Mouse (Mus musculus) heart, embryonic 15.5 days (tissue): ENCODE measurements at regions not wholly inside any gene's neighbourhood (a gene's known extent, or its start where the extent isn't known, plus 50 kb on each side); places are given as distances from the start of the nearest gene placed in this dataset.

Experiments
- ATAC-seq: fragments of 200-750 bp; cut with Nextera tagmentation; replicated peaks from 2 replicates; pipeline ENCODE4 v1.8.0; 2017; ENCODE audit warnings: low read depth, moderate TSS enrichment; ENCODE audit not compliant: insufficient number of reproducible peaks, insufficient read depth, low FRiP score
- H3K27ac ChIP-seq: fragments of 300-500 bp; sonication (generic); 2 replicates; pipeline ENCODE4 v1.5.1; 2015; ENCODE audit warnings: mild to moderate bottlenecking, inconsistent platforms
- H3K27me3 ChIP-seq: fragments of 300-500 bp; sonication (generic); 2 replicates; pipeline ENCODE4 v1.6.1; 2015; ENCODE audit warnings: inconsistent platforms
- H3K36me3 ChIP-seq: fragments of 300-500 bp; sonication (generic); 2 replicates; pipeline ENCODE4 v1.6.1; 2015; ENCODE audit warnings: mild to moderate bottlenecking, inconsistent platforms
- H3K4me1 ChIP-seq: fragments of 300-500 bp; sonication (generic); replicated peaks from 2 replicates; pipeline ENCODE4 v1.6.1; 2015; ENCODE audit warnings: inconsistent platforms
- H3K4me2 ChIP-seq: fragments of 300-500 bp; sonication (generic); 2 replicates; pipeline ENCODE4 v1.6.1; 2015; ENCODE audit warnings: inconsistent platforms, mild to moderate bottlenecking, moderate library complexity
- H3K4me3 ChIP-seq: fragments of 300-500 bp; sonication (generic); 2 replicates; pipeline ENCODE4 v1.5.1; 2015; ENCODE audit warnings: mild to moderate bottlenecking, inconsistent platforms
- H3K9ac ChIP-seq: fragments of 300-500 bp; sonication (generic); 2 replicates; pipeline ENCODE4 v1.6.1; 2015; ENCODE audit warnings: mild to moderate bottlenecking, inconsistent platforms
- H3K9me3 ChIP-seq: fragments of 300-500 bp; sonication (generic); replicated peaks from 2 replicates; pipeline ENCODE4 v1.6.1; 2016; ENCODE audit warnings: inconsistent platforms
- WGBS: fragments of 180-500 bp; shearing (Covaris S2); methylation state at CpG from one replicate; pipeline ENCODE4 v1.1.7; 2015; ENCODE audit warnings: mixed read lengths; 5-methylcytosine and 5-hydroxymethylcytosine counted together

DNA sequence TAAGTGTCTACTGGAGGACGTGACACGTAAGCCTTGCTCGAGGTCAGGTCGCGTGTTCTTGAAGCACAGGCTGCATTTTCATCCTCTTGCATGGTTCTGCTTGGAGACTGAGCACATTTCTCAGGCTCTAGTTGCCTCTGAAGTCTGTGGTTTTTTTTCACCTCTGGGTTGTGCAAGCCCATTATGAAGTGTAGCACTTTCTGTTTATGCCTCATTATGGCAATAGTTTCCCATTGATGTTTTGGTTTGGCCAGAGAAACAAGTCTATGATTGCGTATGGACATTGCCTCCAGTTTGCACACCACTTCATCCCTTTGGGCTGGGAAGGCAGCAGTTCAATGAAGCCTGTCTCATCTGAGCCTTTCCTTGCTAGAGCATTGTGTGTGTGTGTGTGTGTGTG lies 72.4 kb upstream of the Nr2f2 start:
- Histone ChIP-seq H3K4me1 (no peaks in the 10 kb centered on the region), H3K9me3 (no peaks in the 10 kb centered on the region), H3K27me3 (no peaks in the 10 kb centered on the region), H3K4me3 (no peak overlapping the region), H3K4me2 (no peak overlapping the region), H3K27ac (no peak overlapping the region), H3K9ac (no peak overlapping the region), H3K36me3 (no peaks in the 10 kb centered on the region)
- no peak for ATAC-seq
- WGBS: 89% methylated on average over 6 of the region's 6 CpGs

DNA sequence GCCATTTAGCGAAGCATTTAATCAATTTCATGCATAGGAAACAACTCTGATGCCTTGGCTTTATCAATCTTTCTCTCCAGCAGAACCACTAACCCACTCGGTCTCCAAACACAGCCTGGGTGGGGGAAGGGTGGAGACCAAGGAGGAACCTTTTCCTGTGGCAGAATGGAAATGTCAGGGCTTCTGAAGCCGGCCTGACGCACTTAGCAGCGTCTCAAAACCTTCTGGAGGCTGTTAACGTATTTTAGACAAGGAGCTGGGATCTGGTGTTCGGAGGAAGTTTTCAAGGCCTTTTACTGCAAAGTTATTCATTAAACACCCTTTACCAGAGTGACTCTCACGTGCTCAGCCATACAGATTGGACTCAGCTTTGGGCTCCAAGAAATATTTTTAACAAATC lies 67.3 kb upstream of the Nr2f2 start:
- Histone ChIP-seq H3K27ac (no peak overlapping the region), H3K4me2 (no peak overlapping the region), H3K27me3 (no peaks in the 10 kb centered on the region), H3K4me1 (no peaks in the 10 kb centered on the region), H3K9ac (no peak overlapping the region), H3K36me3 (no peaks in the 10 kb centered on the region), H3K9me3 (no peaks in the 10 kb centered on the region), H3K4me3 (no peak overlapping the region)
- ATAC-seq: no peak
- 38% methylated on average over 8 of the region's 8 CpGs for WGBS

GRCm38 (mm10) chr7:70433358-70433757 lies 66.8 kb upstream of the Nr2f2 start:
- Histone ChIP-seq H3K9ac (no peak overlapping the region), H3K27me3 (no peaks in the 10 kb centered on the region), H3K4me3 (no peak overlapping the region), H3K27ac (no peak overlapping the region), H3K9me3 (no peaks in the 10 kb centered on the region), H3K36me3 (no peaks in the 10 kb centered on the region), H3K4me1 (no peaks in the 10 kb centered on the region), H3K4me2 (no peak overlapping the region)
- WGBS: 78% methylated on average over 6 of the region's 6 CpGs
- ATAC-seq: no peak

DNA sequence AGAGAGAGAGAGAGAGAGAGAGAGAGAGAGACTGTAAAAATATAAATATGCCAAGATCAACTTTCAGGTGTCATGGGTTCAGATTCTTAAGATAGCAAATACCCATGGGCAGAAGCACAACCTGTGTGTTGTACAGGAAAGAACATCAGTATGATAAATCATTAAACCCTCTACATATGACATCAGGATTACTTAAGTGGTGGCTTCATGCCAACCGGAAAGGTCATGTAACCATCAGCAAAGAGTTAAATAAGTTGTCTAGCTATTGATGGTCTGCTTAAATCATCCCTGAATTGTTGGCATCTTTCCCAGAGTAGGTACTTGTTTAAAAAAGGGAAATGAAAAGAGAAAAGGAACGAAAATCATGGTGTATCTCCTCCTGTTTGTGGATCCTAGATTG lies 65.2 kb upstream of the Nr2f2 start:
- Histone ChIP-seq H3K27me3 (no peaks in the 10 kb centered on the region), H3K9me3 (no peaks in the 10 kb centered on the region), H3K27ac (no peak overlapping the region), H3K4me3 (no peak overlapping the region), H3K4me2 (no peak overlapping the region), H3K9ac (no peak overlapping the region), H3K36me3 (no peaks in the 10 kb centered on the region), H3K4me1 (no peaks in the 10 kb centered on the region)
- 60% methylated on average over 2 of the region's 2 CpGs for WGBS
- ATAC-seq: no peak

GRCm38 (mm10) chr7:70429326-70429725 lies 62.8 kb upstream of the Nr2f2 start:
- Histone ChIP-seq H3K36me3 (no peaks in the 10 kb centered on the region), H3K27me3 (no peaks in the 10 kb centered on the region), H3K9ac (no peak overlapping the region), H3K4me2 (no peak overlapping the region), H3K4me1 (no peaks in the 10 kb centered on the region), H3K9me3 (no peaks in the 10 kb centered on the region), H3K4me3 (no peak overlapping the region), H3K27ac (no peak overlapping the region)
- 28% methylated on average over 2 of the region's 2 CpGs for WGBS
- no peak for ATAC-seq

- no peak overlapping the region for H3K27ac ChIP-seq
- WGBS: 77% methylated on average over 4 of the region's 4 CpGs
- no peaks in the 10 kb centered on the region for H3K36me3 ChIP-seq
- H3K27me3 ChIP-seq: no peaks in the 10 kb centered on the region
- no peak overlapping the region for H3K9ac ChIP-seq
- no peak overlapping the region for H3K4me3 ChIP-seq
- H3K4me2 ChIP-seq: no peak overlapping the region
- H3K4me1 ChIP-seq: no peaks in the 10 kb centered on the region
- no peak for ATAC-seq
- H3K9me3 ChIP-seq: no peaks in the 10 kb centered on the region
Measured at GRCm38 (mm10) chr7:70424231-70424620, 57.7 kb upstream of the Nr2f2 start.

DNA sequence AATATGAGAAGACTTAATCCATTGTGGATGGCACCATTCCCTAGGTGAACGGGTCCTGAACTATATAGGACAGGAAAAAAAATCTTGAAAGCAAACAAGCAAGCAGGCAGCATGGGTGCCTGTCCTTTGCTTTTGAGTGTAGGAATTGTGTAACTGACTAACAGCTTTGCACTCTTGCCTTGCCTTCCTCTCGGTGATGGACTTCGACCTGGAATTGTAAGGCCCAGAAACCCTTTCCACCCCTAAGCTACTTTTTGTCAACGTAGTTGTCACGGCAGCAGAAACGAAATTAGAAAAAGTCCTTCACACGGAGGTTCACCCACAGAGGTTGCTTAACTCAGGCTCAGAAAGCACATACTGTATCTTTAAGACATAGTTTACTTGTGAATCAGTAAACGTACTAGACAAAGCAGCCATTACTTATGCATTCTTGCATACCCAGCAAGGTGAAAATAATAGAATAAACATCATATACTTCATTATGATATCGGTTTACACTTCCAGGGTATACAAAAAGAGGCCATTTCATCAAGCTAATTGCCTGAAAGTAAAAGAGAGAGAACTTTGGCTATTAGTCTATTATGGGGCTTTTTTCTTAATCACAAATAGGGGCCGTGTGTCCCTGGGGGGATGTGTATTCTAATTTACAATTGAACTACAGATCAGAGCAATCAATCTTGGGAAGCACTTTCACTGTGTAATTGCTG lies 57.1 kb upstream of the Nr2f2 start:
- Histone ChIP-seq H3K36me3 (no peaks in the 10 kb centered on the region), H3K9me3 (no peaks in the 10 kb centered on the region), H3K4me2 (no peak overlapping the region), H3K4me3 (no peak overlapping the region), H3K9ac (no peak overlapping the region), H3K27ac (no peak overlapping the region), H3K27me3 (no peaks in the 10 kb centered on the region), H3K4me1 (no peaks in the 10 kb centered on the region)
- ATAC-seq: no peak
- WGBS: 81% methylated on average over 10 of the region's 10 CpGs

DNA sequence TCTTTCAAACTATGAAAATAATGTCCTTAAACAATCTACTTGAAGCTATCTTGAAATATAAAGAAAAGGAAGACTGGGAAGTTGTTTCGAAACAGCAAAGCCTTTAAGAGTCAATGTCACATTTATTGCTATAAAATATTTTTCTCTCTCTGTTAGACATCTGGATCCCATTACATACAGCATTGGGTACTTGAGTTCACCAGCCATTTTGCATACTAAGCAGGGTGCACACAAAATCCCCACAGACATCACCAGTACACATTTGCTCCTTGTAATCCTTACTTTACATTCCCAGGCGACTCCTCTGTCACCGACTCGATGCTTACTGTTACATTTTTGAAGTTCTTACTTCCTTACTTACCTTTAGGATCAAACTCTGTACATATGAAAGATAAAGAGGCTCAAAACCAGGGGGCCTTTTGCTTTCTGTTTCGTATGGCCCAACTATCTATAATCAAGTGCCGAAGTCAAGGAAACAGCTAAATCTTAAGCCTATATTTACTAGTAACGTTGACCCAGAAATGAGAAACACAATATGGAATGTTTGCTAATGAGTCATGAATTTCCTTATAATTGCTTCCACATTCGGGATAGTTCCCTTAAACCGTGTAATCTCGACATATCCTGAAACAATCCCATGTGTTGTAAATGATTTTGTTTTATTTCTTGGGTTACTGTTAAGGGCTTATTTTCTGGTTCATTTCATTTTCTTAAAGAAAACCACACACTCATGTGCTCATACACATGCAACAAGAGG lies 49.8 kb upstream of the Nr2f2 start:
- no peaks in the 10 kb centered on the region for H3K4me1 ChIP-seq
- no peak overlapping the region for H3K27ac ChIP-seq
- ATAC-seq: no peak
- no peaks in the 10 kb centered on the region for H3K36me3 ChIP-seq
- H3K4me2 ChIP-seq: no peak overlapping the region
- no peak overlapping the region for H3K9ac ChIP-seq
- H3K9me3 ChIP-seq: no peaks in the 10 kb centered on the region
- H3K27me3 ChIP-seq: no peaks in the 10 kb centered on the region
- H3K4me3 ChIP-seq: no peak overlapping the region
- 75% methylated on average over 10 of the region's 10 CpGs for WGBS
